Mouse (Mus musculus): Measurements from ENCODE around the gene Rps6kb2. TPM values are rescaled to one million over a fixed set of nuclear protein-coding genes. Genes with fewer than 3 reads are reported as not detected.
"Not testable (repeated sequence)": the region's sequence is repeated elsewhere in the genome, so short reads cannot be mapped to it uniquely, and the experiment has no call there.

Rps6kb2 gene
- total RNA-seq, 1 experiment = 19.7 TPM

DNA sequence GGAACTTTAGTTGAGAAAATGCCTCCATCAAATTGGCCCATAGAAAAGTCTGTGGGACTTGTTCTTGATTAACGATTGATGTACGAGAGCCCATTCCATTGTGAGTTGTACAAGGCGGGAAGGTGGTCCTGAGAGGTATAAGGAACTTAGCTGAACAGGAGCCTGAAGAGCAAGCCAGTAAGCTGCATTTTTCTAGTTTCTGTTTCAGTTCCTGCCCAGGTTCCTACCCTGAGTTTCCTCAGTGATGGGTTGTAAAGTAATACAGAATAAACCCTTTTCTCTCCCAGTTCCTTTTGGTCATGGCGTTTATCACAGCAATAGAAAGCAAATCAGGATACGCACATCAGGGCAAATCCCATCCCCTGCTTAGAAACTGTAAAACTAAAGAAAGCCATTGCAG lies 25.2 kb downstream of the Rps6kb2 start:
- Histone ChIP-seq H3K4me3 (ENCODE audit: insufficient read depth in 1 of 2, low read depth in 1 of 2, low read length in 2 of 2, poor library complexity in 1 of 2, severe bottlenecking in 1 of 2) (no peak overlapping the region), H3K4me1 (ENCODE audit: control insufficient read depth in 2 of 2, insufficient read depth in 2 of 2, low read length in 2 of 2, poor library complexity in 1 of 2) (peaks cover 4 to 11% of the 10 kb centered on the region in 2 experiments; a peak in 2 of 4 replicates), H3K9ac (ENCODE audit: insufficient read depth, low read depth, low read length, poor library complexity, severe bottlenecking) (no peak overlapping the region), H3K27ac (ENCODE audit: insufficient read depth, low read depth, low read length, poor library complexity, severe bottlenecking) (no peak overlapping the region), H3K36me3 (ENCODE audit: control insufficient read depth, insufficient read depth, low read length, poor library complexity, severe bottlenecking) (0 out of 2 replicates have a peak, but pooled peaks cover 1% of the 10 kb centered on the region), H3K9me3 (ENCODE audit: control insufficient read depth, insufficient read depth, low read depth, low read length) (no peaks in the 10 kb centered on the region)
- DNase-seq (ENCODE audit: low read depth, low spot score) = no peak
- in situ Hi-C loops (cut with MboI; ENCODE audit: low sequenced_read_pairs in 2 of 2, unreplicated experiment in 2 of 2) = no loop called here
- TF ChIP-seq ZC3H11A (IDR thresholded peaks at IDR 0.05; ENCODE audit: borderline replicate concordance, low read depth, low read length) (no peak), HCFC1 (IDR thresholded peaks at IDR 0.05; ENCODE audit: borderline replicate concordance, insufficient read depth, low read length) (no peak), ZNF384 (IDR thresholded peaks at IDR 0.05; ENCODE audit: low read depth, low read length) (no peak)

DNA sequence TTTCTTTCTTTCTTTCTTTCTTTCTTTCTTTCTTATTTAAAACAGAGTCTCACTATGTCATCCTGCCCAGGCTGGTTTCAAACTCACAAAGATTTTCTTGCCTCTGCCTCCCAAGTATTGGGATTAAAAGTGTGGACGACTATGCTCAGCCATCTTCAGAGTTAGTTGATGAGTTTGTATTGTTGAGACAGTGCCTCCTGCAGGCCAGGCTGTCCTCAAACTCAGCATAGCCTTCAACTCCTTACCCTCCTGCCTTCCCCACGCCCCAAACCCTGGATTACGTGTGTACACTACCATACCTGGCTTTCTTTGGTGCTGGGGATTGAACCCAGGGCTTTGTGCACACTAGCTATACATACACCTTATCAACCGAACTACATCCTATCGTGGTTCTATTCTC lies 26.7 kb downstream of the Rps6kb2 start:
- in situ Hi-C loops (cut with MboI; ENCODE audit: low sequenced_read_pairs in 2 of 2, unreplicated experiment in 2 of 2) = no loop called here
- TF ChIP-seq CHD2 (IDR thresholded peaks at IDR 0.05; ENCODE audit: low read depth, low read length) (no peak), HCFC1 (IDR thresholded peaks at IDR 0.05; ENCODE audit: borderline replicate concordance, insufficient read depth, low read length) (no peak), MAFK (IDR thresholded peaks at IDR 0.05; ENCODE audit: insufficient read depth, low read depth, low read length) (no peak), ZC3H11A (IDR thresholded peaks at IDR 0.05; ENCODE audit: borderline replicate concordance, low read depth, low read length) (no peak), ZNF384 (IDR thresholded peaks at IDR 0.05; ENCODE audit: low read depth, low read length) (no peak)
- H3K9ac ChIP-seq (ENCODE audit: insufficient read depth, low read depth, low read length, poor library complexity, severe bottlenecking) = no peak overlapping the region
- no peaks in the 10 kb centered on the region for H3K9me3 ChIP-seq (ENCODE audit: control insufficient read depth, insufficient read depth, low read depth, low read length)
- no peak for DNase-seq (ENCODE audit: low read depth, low spot score)
- H3K27ac ChIP-seq (ENCODE audit: insufficient read depth, low read depth, low read length, poor library complexity, severe bottlenecking) = no peak overlapping the region
- H3K4me1 ChIP-seq (ENCODE audit: control insufficient read depth in 2 of 2, insufficient read depth in 2 of 2, low read length in 2 of 2, poor library complexity in 1 of 2) = peaks cover 4 to 11% of the 10 kb centered on the region in 2 experiments; a peak in 2 of 4 replicates
- peaks cover 12% of the 10 kb centered on the region; the same call in 1 of the 2 replicates for H3K36me3 ChIP-seq (ENCODE audit: control insufficient read depth, insufficient read depth, low read length, poor library complexity, severe bottlenecking)
- no peak overlapping the region for H3K4me3 ChIP-seq (ENCODE audit: insufficient read depth in 1 of 2, low read depth in 1 of 2, low read length in 2 of 2, poor library complexity in 1 of 2, severe bottlenecking in 1 of 2)

DNA sequence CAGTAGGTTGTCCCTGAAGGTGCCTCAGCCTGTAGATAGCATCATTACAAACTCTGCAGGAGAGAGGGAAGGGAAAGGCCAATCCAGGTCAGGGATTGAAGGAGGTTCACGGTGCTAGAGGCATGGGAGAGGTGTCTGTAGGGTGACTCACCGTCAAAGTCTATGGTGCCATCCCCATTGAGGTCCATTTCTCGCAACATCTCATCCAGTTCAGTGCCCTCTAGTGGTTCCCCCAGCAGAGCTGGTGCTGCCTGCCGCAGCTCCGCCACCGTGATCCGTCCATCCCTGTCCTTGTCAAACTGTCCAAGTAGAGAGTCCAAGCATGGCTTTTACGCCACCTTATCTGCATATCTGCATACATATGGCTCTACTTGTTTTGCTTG lies 27.2 kb downstream of the Rps6kb2 start:
- H3K9ac ChIP-seq (ENCODE audit: insufficient read depth, low read depth, low read length, poor library complexity, severe bottlenecking); in situ Hi-C loops (cut with MboI; ENCODE audit: low sequenced_read_pairs in 2 of 2, unreplicated experiment in 2 of 2); H3K9me3 ChIP-seq (ENCODE audit: control insufficient read depth, insufficient read depth, low read depth, low read length); H3K4me3 ChIP-seq (ENCODE audit: insufficient read depth in 1 of 2, low read depth in 1 of 2, low read length in 2 of 2, poor library complexity in 1 of 2, severe bottlenecking in 1 of 2): not testable (repeated sequence)
- peaks cover 15% of the 10 kb centered on the region; the same call in 1 of the 2 replicates for H3K36me3 ChIP-seq (ENCODE audit: control insufficient read depth, insufficient read depth, low read length, poor library complexity, severe bottlenecking)
- H3K27ac ChIP-seq (ENCODE audit: insufficient read depth, low read depth, low read length, poor library complexity, severe bottlenecking) = peak overlapping the region; percentile 9
- H3K4me1 ChIP-seq (ENCODE audit: control insufficient read depth in 2 of 2, insufficient read depth in 2 of 2, low read length in 2 of 2, poor library complexity in 1 of 2) = peaks cover 4 to 13% of the 10 kb centered on the region in 2 experiments; a peak in 3 of 4 replicates
- DNase-seq (ENCODE audit: low read depth, low spot score) = peak; percentile 36

DNA sequence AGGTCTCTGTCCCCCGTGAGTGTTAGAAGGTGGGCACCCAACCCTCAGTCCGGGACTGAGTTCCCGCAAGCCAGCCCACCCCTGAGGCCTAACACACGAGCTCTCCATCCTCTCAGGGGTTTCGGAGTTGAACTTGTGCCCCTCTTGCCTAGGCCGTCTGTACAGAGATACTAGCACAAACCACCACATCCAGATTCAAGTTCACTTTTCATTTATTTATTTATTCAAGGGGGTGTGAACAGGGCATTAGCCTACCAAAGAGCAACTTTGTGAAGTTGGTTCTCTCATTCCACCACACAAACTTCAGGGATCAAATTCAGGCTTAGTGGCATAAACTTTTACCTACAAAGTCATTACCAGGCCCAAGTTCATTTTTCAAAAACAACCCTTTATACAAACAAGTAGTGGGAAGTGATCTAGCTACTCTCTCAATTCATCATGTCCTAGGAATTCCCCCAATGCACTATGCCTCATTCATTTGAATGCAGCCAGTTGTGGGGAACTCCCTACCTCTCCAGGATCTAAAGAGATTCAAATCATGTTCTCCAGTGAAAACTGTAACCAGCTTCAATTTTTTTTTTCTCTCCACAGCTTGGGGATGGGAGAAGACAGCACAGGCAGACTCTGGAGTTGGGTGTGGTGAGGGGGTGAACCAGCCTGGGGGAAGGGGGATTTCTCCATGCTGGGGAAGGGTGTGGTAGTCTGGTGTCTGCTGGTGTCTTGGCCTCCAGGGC lies 27.8 kb downstream of the Rps6kb2 start:
- H3K4me3 ChIP-seq (ENCODE audit: insufficient read depth in 1 of 2, low read depth in 1 of 2, low read length in 2 of 2, poor library complexity in 1 of 2, severe bottlenecking in 1 of 2); DNase-seq (ENCODE audit: low read depth, low spot score); in situ Hi-C loops (cut with MboI; ENCODE audit: low sequenced_read_pairs in 2 of 2, unreplicated experiment in 2 of 2); H3K9me3 ChIP-seq (ENCODE audit: control insufficient read depth, insufficient read depth, low read depth, low read length); H3K9ac ChIP-seq (ENCODE audit: insufficient read depth, low read depth, low read length, poor library complexity, severe bottlenecking): not testable (repeated sequence)
- peaks cover 15% of the 10 kb centered on the region; the same call in 1 of the 2 replicates for H3K36me3 ChIP-seq (ENCODE audit: control insufficient read depth, insufficient read depth, low read length, poor library complexity, severe bottlenecking)
- H3K27ac ChIP-seq (ENCODE audit: insufficient read depth, low read depth, low read length, poor library complexity, severe bottlenecking) = peak overlapping the region; percentile 88
- peaks cover 4 to 13% of the 10 kb centered on the region in 2 experiments; a peak in 3 of 4 replicates for H3K4me1 ChIP-seq (ENCODE audit: control insufficient read depth in 2 of 2, insufficient read depth in 2 of 2, low read length in 2 of 2, poor library complexity in 1 of 2)

DNA sequence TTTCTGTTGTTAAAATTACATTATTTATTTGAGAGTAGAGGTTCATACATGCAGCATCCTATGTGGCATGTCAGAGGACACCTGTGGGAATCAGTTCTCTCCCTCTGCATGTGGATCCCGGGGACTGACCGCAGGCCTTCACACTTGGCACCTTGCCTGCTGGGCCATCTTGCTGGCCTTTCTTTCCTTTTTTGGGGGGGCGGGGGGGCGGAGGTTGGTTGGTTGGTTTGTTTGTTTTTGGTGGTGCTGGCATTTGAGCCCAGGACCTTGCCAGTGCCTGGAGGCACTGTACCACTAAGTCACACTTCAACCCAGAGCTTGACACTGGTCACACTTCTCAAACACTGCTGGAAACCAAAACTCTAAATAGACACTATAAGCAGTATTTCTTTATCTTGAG lies 28.8 kb downstream of the Rps6kb2 start:
- H3K36me3 ChIP-seq (ENCODE audit: control insufficient read depth, insufficient read depth, low read length, poor library complexity, severe bottlenecking) = peaks cover 16% of the 10 kb centered on the region; the same call in 1 of the 2 replicates
- no peak overlapping the region for H3K9ac ChIP-seq (ENCODE audit: insufficient read depth, low read depth, low read length, poor library complexity, severe bottlenecking)
- DNase-seq (ENCODE audit: low read depth, low spot score) = no peak
- H3K4me3 ChIP-seq (ENCODE audit: insufficient read depth in 1 of 2, low read depth in 1 of 2, low read length in 2 of 2, poor library complexity in 1 of 2, severe bottlenecking in 1 of 2) = no peak overlapping the region
- in situ Hi-C loops (cut with MboI; ENCODE audit: low sequenced_read_pairs in 2 of 2, unreplicated experiment in 2 of 2) = no loop called here
- no peaks in the 10 kb centered on the region for H3K9me3 ChIP-seq (ENCODE audit: control insufficient read depth, insufficient read depth, low read depth, low read length)
- no peak overlapping the region for H3K27ac ChIP-seq (ENCODE audit: insufficient read depth, low read depth, low read length, poor library complexity, severe bottlenecking)
- H3K4me1 ChIP-seq (ENCODE audit: control insufficient read depth in 2 of 2, insufficient read depth in 2 of 2, low read length in 2 of 2, poor library complexity in 1 of 2) = peaks cover 4 to 13% of the 10 kb centered on the region in 2 experiments; a peak in 3 of 4 replicates
- TF ChIP-seq CHD2 (IDR thresholded peaks at IDR 0.05; ENCODE audit: low read depth, low read length) = no peak
- no peak for TF ChIP-seq ZC3H11A (IDR thresholded peaks at IDR 0.05; ENCODE audit: borderline replicate concordance, low read depth, low read length)
- no peak for TF ChIP-seq HCFC1 (IDR thresholded peaks at IDR 0.05; ENCODE audit: borderline replicate concordance, insufficient read depth, low read length)
- no peak for TF ChIP-seq ZNF384 (IDR thresholded peaks at IDR 0.05; ENCODE audit: low read depth, low read length)
- TF ChIP-seq MAFK (IDR thresholded peaks at IDR 0.05; ENCODE audit: insufficient read depth, low read depth, low read length) = no peak
